Mouse (Mus musculus) ES-Bruce4 (cell line): ENCODE measurements around the gene Zc3h14. TPM values are rescaled to one million over a fixed set of nuclear protein-coding genes. Genes with fewer than 3 reads are reported as not detected.

Experiments
- H3K27ac ChIP-seq: 2 replicates; pipeline ENCODE4 v1.5.1; 2012; ENCODE audit warnings: low read length, inconsistent platforms; ENCODE audit not compliant: insufficient read depth
- H3K27me3 ChIP-seq: 2 replicates; pipeline ENCODE4 v1.6.1; 2012; ENCODE audit warnings: mild to moderate bottlenecking, low read length, inconsistent platforms; ENCODE audit not compliant: control insufficient read depth, poor library complexity, insufficient read depth, severe bottlenecking
- H3K36me3 ChIP-seq: 2 replicates; pipeline ENCODE4 v1.6.1; 2012; ENCODE audit warnings: inconsistent platforms, mild to moderate bottlenecking, low read length, moderate library complexity; ENCODE audit not compliant: control insufficient read depth, poor library complexity, insufficient read depth, severe bottlenecking
- H3K4me1 ChIP-seq: one replicate; pipeline ENCODE4 v1.8.1; 2011; ENCODE audit warnings: low read length; ENCODE audit not compliant: control insufficient read depth, insufficient read depth
- H3K4me3 ChIP-seq: 2 replicates; pipeline ENCODE4 v1.5.1; 2011; ENCODE audit warnings: low read depth, mild to moderate bottlenecking, low read length
- H3K9ac ChIP-seq: 2 replicates; pipeline ENCODE4 v1.6.1; 2012; ENCODE audit warnings: low read depth, mild to moderate bottlenecking, inconsistent platforms; ENCODE audit not compliant: poor library complexity, severe bottlenecking
- H3K9me3 ChIP-seq: replicated peaks from 2 replicates; pipeline ENCODE4 v1.6.1; 2012; ENCODE audit warnings: mild to moderate bottlenecking, low read length, inconsistent platforms; ENCODE audit not compliant: control insufficient read depth, poor library complexity, insufficient read depth, severe bottlenecking
- CTCF ChIP-seq: IDR thresholded peaks from one replicate; pipeline ENCODE4 v1.8.1; 2011; ENCODE audit warnings: low read depth, low read length
- EP300 ChIP-seq: IDR thresholded peaks from 2 replicates; pipeline ENCODE4 v1.6.1; 2011; ENCODE audit warnings: low read depth, low read length; ENCODE audit not compliant: insufficient read depth
- POLR2A ChIP-seq: IDR thresholded peaks from one replicate; pipeline ENCODE4 v1.8.1; 2011; ENCODE audit warnings: low read length; ENCODE audit not compliant: insufficient read depth
- polyA plus RNA-seq: library from polyadenylated mRNA; stranded (reverse); fragments of >200 nt; gene quantifications from 2 replicates; pipeline ENCODE4 v1.2.4, GENCODE M21; 2011; ENCODE audit warnings: low read depth; ENCODE audit not compliant: missing spikeins, insufficient read depth, insufficient read length

The Zc3h14 gene
- polyA plus RNA-seq, 1 experiment = 155 TPM

DNA sequence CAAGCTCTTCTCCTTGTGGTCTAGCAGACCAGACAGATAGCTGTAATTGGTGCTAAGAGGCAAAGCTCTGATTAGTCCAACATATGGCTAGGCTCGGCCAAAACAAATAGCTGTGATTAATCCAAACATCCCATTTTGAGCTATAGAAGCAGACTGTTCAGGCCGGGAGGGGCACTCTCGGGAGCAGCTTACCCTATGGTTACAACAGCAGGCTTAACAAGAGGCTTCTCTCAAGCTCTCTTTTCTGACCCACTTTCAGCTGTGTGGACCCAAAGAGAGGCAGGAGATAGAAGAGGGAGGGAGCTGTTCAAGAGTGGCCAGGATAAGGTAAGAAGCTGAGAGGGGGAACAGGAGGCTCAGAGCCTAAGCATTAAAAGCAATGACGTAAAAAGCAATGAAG, 1.1 kb upstream of the Zc3h14 start:
- no peak overlapping the region for H3K27ac ChIP-seq
- no peak for TF ChIP-seq POLR2A
- TF ChIP-seq EP300 = no peak
- TF ChIP-seq CTCF = no peak
- no peaks in the 10 kb centered on the region for H3K27me3 ChIP-seq
- H3K9ac ChIP-seq = no peak overlapping the region
- peaks cover 3% of the 10 kb centered on the region for H3K36me3 ChIP-seq
- H3K4me1 ChIP-seq = no peaks in the 10 kb centered on the region
- H3K9me3 ChIP-seq = no peaks in the 10 kb centered on the region
- H3K4me3 ChIP-seq = no peak overlapping the region

- no peak overlapping the region for H3K27ac ChIP-seq
- H3K9ac ChIP-seq = no peak overlapping the region
- H3K4me1 ChIP-seq = no peaks in the 10 kb centered on the region
- H3K4me3 ChIP-seq = no peak overlapping the region
- no peaks in the 10 kb centered on the region for H3K9me3 ChIP-seq
- peaks cover 4% of the 10 kb centered on the region for H3K36me3 ChIP-seq
- TF ChIP-seq CTCF (peak; percentile 85), EP300 (no peak)
- no peaks in the 10 kb centered on the region for H3K27me3 ChIP-seq
These were observed 633 bp upstream of the Zc3h14 start for GRCm38 (mm10) chr12:98746131-98746530.

GRCm38 (mm10) chr12:98747380-98747753, 603 bp downstream of the Zc3h14 start:
- peak overlapping the region; percentile 97 for H3K9ac ChIP-seq
- no peaks in the 10 kb centered on the region for H3K4me1 ChIP-seq
- peak overlapping the region; percentile 90 for H3K4me3 ChIP-seq
- no peaks in the 10 kb centered on the region for H3K9me3 ChIP-seq
- TF ChIP-seq CTCF = no peak
- no peak for TF ChIP-seq POLR2A
- no peak for TF ChIP-seq EP300
- peaks cover 4% of the 10 kb centered on the region for H3K36me3 ChIP-seq
- H3K27me3 ChIP-seq = no peaks in the 10 kb centered on the region
- H3K27ac ChIP-seq = peak overlapping the region; percentile 38; the same call in 1 of the 2 replicates

DNA sequence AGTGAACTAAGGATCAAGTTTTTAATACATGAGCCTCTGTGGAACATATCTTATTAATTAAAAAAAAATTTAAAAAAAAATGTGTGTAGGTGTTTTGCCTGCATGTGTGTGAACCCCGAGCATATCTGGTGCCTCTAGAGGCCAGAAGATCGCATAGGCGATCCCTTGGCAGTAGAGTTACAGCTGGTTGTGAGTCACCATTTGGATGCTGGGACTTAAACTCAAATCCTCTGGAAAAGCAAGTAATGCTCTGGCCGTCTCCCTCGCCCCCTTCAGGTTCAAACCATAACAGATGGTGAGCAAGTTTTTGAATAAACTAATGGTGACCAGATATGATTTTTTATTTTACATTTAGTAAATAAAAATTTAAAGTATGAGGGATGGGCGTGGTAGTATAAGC, 10.9 kb downstream of the Zc3h14 start:
- H3K9ac ChIP-seq = no peak overlapping the region
- H3K27me3 ChIP-seq = no peaks in the 10 kb centered on the region
- no peak overlapping the region for H3K27ac ChIP-seq
- peaks cover 56% of the 10 kb centered on the region for H3K36me3 ChIP-seq
- no peaks in the 10 kb centered on the region for H3K4me1 ChIP-seq
- no peaks in the 10 kb centered on the region for H3K9me3 ChIP-seq
- no peak overlapping the region for H3K4me3 ChIP-seq
- no peak for TF ChIP-seq EP300
- no peak for TF ChIP-seq POLR2A
- TF ChIP-seq CTCF = no peak

DNA sequence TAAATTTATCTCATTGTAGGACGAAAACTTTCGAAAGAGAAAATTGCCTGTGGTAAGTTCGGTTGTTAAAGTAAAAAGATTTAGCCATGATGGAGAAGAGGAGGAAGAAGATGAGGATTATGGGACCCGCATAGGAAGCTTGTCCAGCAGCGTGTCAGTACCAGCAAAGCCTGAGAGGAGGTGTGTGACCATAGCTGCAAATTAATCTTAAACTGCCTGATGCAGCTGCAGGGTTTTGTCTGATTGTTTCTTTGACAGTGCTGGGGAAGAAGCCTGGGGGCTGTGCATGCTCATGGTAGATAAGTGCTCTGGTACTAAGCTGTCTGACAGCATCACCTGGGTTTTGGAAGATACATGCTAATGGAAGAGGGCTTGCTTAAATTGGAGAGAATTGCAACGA, 12.9 kb downstream of the Zc3h14 start:
- no peaks in the 10 kb centered on the region for H3K9me3 ChIP-seq
- H3K27me3 ChIP-seq = no peaks in the 10 kb centered on the region
- H3K4me3 ChIP-seq = no peak overlapping the region
- no peaks in the 10 kb centered on the region for H3K4me1 ChIP-seq
- TF ChIP-seq EP300 (no peak), CTCF (no peak), POLR2A (no peak)
- no peak overlapping the region for H3K9ac ChIP-seq
- peaks cover 65% of the 10 kb centered on the region for H3K36me3 ChIP-seq
- H3K27ac ChIP-seq = no peak overlapping the region

GRCm38 (mm10) chr12:98766241-98766640, 19.5 kb downstream of the Zc3h14 start:
- Histone ChIP-seq H3K27ac (no peak overlapping the region), H3K36me3 (peaks cover 52% of the 10 kb centered on the region)

More at GRCm38 (mm10) chr12:98766241-98766640, 19.5 kb downstream of the Zc3h14 start:
- TF ChIP-seq EP300 (no peak), CTCF (no peak), POLR2A (no peak)
- Histone ChIP-seq H3K4me3 (no peak overlapping the region), H3K4me1 (no peaks in the 10 kb centered on the region), H3K9ac (no peak overlapping the region), H3K9me3 (no peaks in the 10 kb centered on the region), H3K27me3 (no peaks in the 10 kb centered on the region)
